Mouse (Mus musculus) hindbrain, embryonic 10.5 days (tissue): ENCODE data around the gene Mrpl39. TPM values are rescaled to one million over a fixed set of nuclear protein-coding genes. Genes with fewer than 3 reads are reported as not detected.

Experiments
- DNase-seq: peaks from one replicate; pipeline ENCODE4 v3.0.0-alpha.2; 2017; ENCODE audit warnings: low spot score
- H3K27ac ChIP-seq: fragments of 300-500 bp; sonication (generic); 2 replicates; pipeline ENCODE4 v1.5.1; 2016; ENCODE audit warnings: mild to moderate bottlenecking, moderate library complexity
- H3K27me3 ChIP-seq: fragments of 300-500 bp; sonication (generic); 2 replicates; pipeline ENCODE4 v1.6.1; 2016; ENCODE audit warnings: mild to moderate bottlenecking; ENCODE audit not compliant: poor library complexity, insufficient read depth, severe bottlenecking
- H3K36me3 ChIP-seq: fragments of 300-500 bp; sonication (generic); 2 replicates; pipeline ENCODE4 v1.6.1; 2016; ENCODE audit warnings: mild to moderate bottlenecking, moderate library complexity
- H3K4me1 ChIP-seq: fragments of 300-500 bp; sonication (generic); replicated peaks from 2 replicates; pipeline ENCODE4 v1.6.1; 2016; ENCODE audit warnings: mild to moderate bottlenecking
- H3K4me3 ChIP-seq: fragments of 300-500 bp; sonication (generic); 2 replicates; pipeline ENCODE4 v1.5.1; 2016; ENCODE audit warnings: mild to moderate bottlenecking, moderate library complexity
- H3K9me3 ChIP-seq: fragments of 300-500 bp; sonication (generic); 2 replicates; pipeline ENCODE4 v1.6.1; 2016; ENCODE audit warnings: mild to moderate bottlenecking, moderate library complexity
- whole genome bisulfite sequencing: fragments of 180-500 bp; shearing (Covaris S2); methylation state at CpG from one replicate; pipeline ENCODE4 v1.1.7; 2016; 5-methylcytosine and 5-hydroxymethylcytosine counted together
- polyA plus RNA-seq: library from polyadenylated mRNA; unstranded; fragments of >200 nt; fragmentation: Nextera tagmentation; extraction: Ambion mirVana; gene quantifications from 2 replicates; pipeline ENCODE4 v1.2.1, GENCODE M21; 2016

The Mrpl39 gene
- polyA plus RNA-seq, 1 experiment from 2014 or later: 50.3 TPM

DNA sequence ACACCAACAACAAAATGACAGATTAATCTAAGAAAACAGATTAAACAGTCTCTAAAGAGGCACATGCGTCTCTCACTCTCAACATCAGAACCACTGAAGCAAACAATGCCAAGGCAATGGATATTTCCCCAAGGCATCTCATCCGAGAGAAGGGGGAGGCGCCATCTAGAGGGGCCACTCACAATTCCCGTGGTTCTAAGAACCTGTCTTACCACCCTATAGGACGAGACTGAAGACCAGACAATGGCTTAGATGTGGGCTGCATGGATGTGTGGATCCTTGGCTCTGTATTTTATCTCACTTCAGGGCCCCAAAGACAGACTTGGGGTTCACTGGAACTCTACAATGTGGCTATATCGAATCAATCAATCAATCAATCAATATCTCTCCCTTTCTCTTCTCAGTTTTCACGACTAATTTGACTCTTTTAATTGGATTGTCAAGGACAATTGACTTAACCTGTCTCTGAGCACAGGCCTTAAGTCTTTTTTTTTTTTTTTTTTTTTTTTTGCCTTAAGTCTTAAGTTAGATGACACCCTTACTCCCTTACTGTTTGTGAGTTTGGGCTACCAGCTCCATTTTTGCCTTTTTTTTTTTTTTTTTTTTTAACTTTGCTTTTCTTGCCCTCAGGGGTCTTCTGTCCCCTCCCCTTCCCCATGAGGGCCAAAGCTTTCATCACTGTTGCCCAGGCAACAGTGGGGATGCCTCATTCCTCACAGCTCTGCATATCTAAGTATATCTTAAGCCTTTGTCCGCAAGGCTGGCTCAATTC is 37.1 kb upstream of the Mrpl39 start:
- WGBS: 11% methylated on average over 8 of the region's 8 CpGs
- Histone ChIP-seq H3K9me3 (no peaks in the 10 kb centered on the region), H3K4me3 (peak overlapping the region; percentile 81), H3K36me3 (peaks cover 6% of the 10 kb centered on the region; the same call in 1 of the 2 replicates), H3K4me1 (peaks cover 27% of the 10 kb centered on the region), H3K27ac (peak overlapping the region; percentile 97), H3K27me3 (no peaks in the 10 kb centered on the region)
- peak; percentile 75 for DNase-seq

DNA sequence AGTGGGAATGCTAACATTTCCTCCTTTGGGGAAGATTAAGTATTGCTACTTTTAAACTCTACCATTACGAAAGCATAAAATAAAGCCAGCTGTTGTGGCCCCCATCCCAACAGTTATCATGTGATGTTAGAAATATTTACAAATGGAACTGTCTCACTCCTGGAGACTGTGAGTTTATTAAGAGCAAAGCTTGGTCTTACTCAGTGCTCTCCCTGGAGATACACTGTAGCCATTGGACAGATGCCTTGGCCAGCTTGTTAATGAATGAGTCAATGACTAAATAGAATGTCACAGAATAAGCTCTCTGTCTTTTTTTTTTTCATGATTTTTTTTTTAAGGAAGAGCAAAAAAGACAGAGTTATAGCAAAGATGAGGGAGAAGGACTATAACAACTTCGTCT is 35.9 kb upstream of the Mrpl39 start:
- Histone ChIP-seq H3K27ac (peak overlapping the region; percentile 79), H3K4me3 (no peak overlapping the region), H3K27me3 (no peaks in the 10 kb centered on the region), H3K36me3 (no peaks in the 10 kb centered on the region), H3K4me1 (peaks cover 25% of the 10 kb centered on the region), H3K9me3 (no peaks in the 10 kb centered on the region)
- WGBS: 94% methylated on average over 2 of the region's 2 CpGs
- no peak for DNase-seq

DNA sequence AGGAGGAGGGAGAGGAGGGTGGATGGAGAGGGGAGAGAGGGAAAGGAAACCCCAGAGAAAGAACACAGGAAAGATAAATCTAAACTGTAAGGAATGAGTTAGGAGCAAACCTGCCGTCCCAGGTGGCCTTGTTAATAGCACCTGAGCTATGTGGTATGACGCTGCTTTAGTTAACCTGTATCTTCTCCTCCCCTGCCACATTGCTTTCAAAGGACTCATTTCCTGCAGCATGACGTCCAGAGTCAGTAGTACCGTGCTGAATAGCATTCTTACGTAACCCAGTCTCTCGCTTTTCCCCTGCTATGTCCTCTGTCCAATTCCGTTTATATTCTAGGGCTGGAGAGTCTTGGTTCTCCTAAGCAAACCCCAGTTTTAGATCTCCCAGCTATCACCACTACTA is 35.3 kb upstream of the Mrpl39 start:
- Histone ChIP-seq H3K27ac (no peak overlapping the region), H3K36me3 (no peaks in the 10 kb centered on the region), H3K4me3 (no peak overlapping the region), H3K27me3 (no peaks in the 10 kb centered on the region), H3K4me1 (peaks cover 19% of the 10 kb centered on the region), H3K9me3 (no peaks in the 10 kb centered on the region)
- DNase-seq: no peak
- WGBS: 88% methylated on average over 7 of the region's 7 CpGs

DNA sequence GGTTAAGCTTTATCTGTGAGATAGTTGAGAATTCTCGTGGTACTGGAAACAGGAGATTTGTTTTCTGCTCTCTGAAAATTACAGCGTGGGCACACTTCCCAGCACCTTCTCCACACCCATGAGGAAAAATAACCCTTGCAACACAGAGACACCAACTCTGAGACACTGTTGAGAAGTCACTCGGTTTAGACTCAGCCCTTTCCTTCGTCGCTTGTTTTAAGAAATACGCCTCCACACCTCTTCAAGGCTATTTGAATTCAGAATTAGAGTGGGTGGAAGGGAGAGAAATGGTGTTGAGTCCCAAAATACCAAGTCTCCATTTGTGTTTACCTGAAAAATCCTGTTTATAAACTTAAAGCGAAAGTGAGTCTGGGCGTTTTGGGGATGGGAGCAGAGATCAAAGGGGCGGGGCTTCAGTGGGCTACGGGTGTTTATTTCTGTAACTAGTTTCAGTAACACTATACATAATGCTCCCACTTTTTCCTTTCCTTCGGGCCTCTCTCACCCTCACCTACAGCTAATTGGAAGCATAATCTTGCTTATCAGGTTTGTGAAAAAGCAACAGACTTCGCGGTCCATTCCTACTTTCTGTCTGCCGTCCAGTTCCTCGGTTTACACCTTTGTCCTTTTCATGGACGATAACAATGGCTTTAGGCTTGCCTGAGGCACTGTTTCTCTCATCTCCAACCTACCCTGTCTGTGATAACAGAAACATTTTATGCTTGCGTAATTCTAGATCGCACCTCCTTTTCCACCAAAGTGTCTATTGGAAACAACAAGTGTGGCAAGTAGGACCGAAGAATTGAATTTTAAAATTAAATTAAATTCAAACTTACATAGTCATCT is 34.3 kb upstream of the Mrpl39 start:
- H3K36me3 ChIP-seq: no peaks in the 10 kb centered on the region
- no peak overlapping the region for H3K4me3 ChIP-seq
- no peaks in the 10 kb centered on the region for H3K9me3 ChIP-seq
- H3K27me3 ChIP-seq: no peaks in the 10 kb centered on the region
- H3K4me1 ChIP-seq: peaks cover 12% of the 10 kb centered on the region
- no peak for DNase-seq
- 87% methylated on average over 19 of the region's 19 CpGs for WGBS
- no peak overlapping the region; the same call in 1 of the 2 replicates for H3K27ac ChIP-seq

DNA sequence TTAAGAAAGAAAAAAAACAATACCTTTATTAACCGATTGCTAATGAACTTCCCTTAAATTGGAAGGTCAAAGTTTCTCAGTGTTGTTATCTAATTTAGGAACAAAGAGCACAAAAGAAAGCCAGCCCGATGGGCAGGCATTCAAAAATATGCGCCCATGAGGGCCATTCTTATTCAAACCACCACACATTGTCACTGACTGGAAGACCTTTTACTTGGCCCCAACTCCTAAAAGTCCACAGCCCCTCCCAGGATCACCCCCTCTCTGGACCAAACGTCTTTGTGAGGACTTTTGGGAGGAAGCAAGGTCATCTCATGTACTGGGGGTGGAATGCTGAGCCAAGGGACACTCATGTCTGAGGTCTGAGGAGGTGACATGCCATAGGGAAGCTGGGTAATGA is 33.6 kb upstream of the Mrpl39 start:
- H3K9me3 ChIP-seq: no peaks in the 10 kb centered on the region
- no peak for DNase-seq
- 44% methylated on average over 4 of the region's 4 CpGs for WGBS
- H3K4me1 ChIP-seq: peaks cover 12% of the 10 kb centered on the region
- H3K36me3 ChIP-seq: no peaks in the 10 kb centered on the region
- H3K27ac ChIP-seq: peak overlapping the region; percentile 30; the same call in 1 of the 2 replicates
- H3K27me3 ChIP-seq: no peaks in the 10 kb centered on the region
- no peak overlapping the region for H3K4me3 ChIP-seq

DNA sequence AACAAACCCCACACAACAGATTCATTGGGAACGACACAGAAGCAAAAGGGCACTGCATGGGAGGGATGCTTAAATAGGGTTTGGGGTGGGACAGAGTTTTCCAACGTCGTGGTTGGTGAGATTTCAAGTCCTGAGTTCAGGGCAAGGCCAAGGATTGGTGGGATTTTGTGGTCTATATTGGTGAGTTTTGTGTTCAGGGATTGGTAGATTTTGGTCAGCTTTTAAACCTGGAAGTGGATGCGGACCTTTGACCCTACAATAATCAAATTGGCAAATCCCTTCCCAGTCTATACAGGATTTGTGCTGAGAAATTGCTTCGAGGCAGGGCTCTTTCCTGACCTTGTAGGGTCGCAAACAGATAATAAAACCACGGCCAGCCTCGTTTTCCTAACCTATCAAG is 32.4 kb upstream of the Mrpl39 start:
- Histone ChIP-seq H3K4me1 (peaks cover 8% of the 10 kb centered on the region), H3K27me3 (no peaks in the 10 kb centered on the region), H3K36me3 (no peaks in the 10 kb centered on the region), H3K9me3 (no peaks in the 10 kb centered on the region), H3K27ac (no peak overlapping the region), H3K4me3 (no peak overlapping the region)
- DNase-seq: no peak
- WGBS: 85% methylated on average over 8 of the region's 8 CpGs

DNA sequence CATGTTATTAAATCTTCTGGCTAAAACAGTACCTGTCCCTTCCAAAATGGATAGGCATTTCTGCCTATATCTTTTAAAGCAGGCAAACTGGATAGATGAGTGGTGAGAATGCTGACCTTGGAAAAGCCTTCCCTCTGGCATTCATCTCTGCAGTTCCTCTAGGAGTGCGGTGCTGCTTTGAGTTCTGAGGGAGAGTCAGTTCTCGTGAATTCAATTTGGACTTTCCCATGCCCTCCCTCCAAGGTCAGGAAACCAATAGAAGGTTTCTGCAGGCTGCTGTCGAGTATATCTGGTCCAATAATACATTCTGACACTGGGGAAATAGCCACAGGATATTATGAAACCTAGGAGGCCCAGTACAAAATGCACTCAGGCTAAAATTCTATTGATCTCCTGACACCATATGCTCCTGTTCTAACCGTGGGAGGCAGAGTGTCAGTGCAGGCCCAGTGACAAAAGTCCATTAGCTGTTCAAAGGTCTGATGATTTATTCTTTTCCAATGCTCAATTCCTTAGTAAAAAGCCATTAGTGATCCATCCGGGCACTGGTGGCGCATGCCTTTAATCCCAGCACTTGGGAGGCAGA is 10.3 kb upstream of the Mrpl39 start:
- H3K9me3 ChIP-seq: no peaks in the 10 kb centered on the region
- H3K36me3 ChIP-seq: no peaks in the 10 kb centered on the region
- no peak overlapping the region for H3K4me3 ChIP-seq
- H3K27me3 ChIP-seq: no peaks in the 10 kb centered on the region
- no peak overlapping the region for H3K27ac ChIP-seq
- 75% methylated on average over 6 of the region's 6 CpGs for WGBS
- DNase-seq: no peak
- H3K4me1 ChIP-seq: no peaks in the 10 kb centered on the region

GRCm38 (mm10) chr16:84744703-84745490 is 9.4 kb upstream of the Mrpl39 start:
- Histone ChIP-seq H3K27ac (no peak overlapping the region), H3K36me3 (no peaks in the 10 kb centered on the region), H3K27me3 (no peaks in the 10 kb centered on the region), H3K4me3 (no peak overlapping the region), H3K4me1 (no peaks in the 10 kb centered on the region), H3K9me3 (no peaks in the 10 kb centered on the region)
- WGBS: 80% methylated on average over 10 of the region's 10 CpGs
- no peak for DNase-seq

DNA sequence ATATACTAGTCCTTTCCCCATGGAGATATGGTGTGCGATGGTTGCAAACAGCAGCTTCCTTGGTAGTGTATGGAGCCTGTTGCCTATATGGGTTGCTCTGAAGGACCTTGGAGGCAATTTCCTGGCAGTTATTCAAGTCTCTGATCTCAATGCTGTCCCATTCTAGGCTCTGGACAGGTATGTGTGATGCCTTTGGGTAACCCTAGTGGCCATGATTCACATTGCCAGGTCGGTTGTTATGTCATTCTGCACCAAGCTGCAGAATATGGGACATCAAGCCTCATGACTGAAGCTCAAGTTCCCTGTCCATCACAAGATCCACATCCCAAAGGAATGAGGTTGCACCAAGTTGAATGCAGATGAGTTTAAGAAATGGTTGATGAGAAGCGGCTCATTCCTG is 1.8 kb upstream of the Mrpl39 start:
- H3K36me3 ChIP-seq: peaks cover 6% of the 10 kb centered on the region; the same call in 1 of the 2 replicates
- WGBS: 78% methylated on average over 3 of the region's 3 CpGs
- H3K4me3 ChIP-seq: no peak overlapping the region
- DNase-seq: no peak
- no peak overlapping the region for H3K27ac ChIP-seq
- no peaks in the 10 kb centered on the region for H3K27me3 ChIP-seq
- H3K9me3 ChIP-seq: no peaks in the 10 kb centered on the region
- H3K4me1 ChIP-seq: peaks cover 8% of the 10 kb centered on the region

DNA sequence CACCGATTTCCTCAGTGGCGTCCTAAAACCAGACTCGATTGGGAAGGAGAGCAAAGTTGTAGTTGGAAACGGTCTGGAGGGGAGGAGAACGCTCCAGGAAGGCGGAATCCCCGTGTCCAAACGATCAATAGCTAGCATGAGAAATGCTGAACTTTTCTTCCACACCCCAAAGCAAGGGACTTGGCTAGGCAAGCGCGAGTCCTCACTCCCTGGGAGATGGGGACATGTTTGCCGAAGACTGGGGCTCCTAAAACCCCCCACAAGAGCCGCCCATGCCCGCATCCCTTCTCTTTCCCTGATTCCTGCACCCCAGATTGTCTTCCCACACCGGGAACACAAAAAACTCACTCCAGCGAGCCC is 756 bp downstream of the Mrpl39 start:
- Histone ChIP-seq H3K4me1 (peaks cover 8% of the 10 kb centered on the region), H3K36me3 (peaks cover 32% of the 10 kb centered on the region), H3K9me3 (no peaks in the 10 kb centered on the region), H3K27me3 (no peaks in the 10 kb centered on the region), H3K4me3 (peak overlapping the region; percentile 83), H3K27ac (peak overlapping the region; percentile 91)
- under 1% methylated on average over 15 of the region's 15 CpGs for WGBS
- DNase-seq: no peak

GRCm38 (mm10) chr16:84720670-84721069 is 14.9 kb downstream of the Mrpl39 start:
- Histone ChIP-seq H3K27me3 (no peaks in the 10 kb centered on the region), H3K9me3 (no peaks in the 10 kb centered on the region), H3K27ac (no peak overlapping the region), H3K4me3 (no peak overlapping the region), H3K4me1 (no peaks in the 10 kb centered on the region), H3K36me3 (peaks cover 69% of the 10 kb centered on the region)
- DNase-seq: no peak
- 94% methylated on average over 2 of the region's 2 CpGs for WGBS

DNA sequence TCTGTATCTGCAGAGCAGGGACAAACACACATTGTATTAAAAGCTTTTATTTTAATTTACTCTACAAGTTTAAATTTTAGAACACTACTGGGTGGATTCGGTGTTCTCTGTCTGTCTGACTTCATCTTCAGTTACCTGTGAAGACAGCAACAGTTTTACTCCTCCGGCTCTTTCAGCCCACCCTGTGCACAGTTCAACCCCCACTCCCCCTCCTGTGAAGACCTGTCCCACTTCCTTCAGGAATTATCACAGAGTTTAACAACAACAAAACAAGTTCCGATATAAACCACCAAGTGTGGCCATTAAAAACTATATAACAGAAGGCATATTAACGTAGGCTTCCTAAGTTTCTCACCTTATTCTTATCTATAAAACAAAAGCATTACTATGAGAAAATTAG is 17.3 kb downstream of the Mrpl39 start:
- no peak overlapping the region for H3K27ac ChIP-seq
- DNase-seq: no peak
- H3K9me3 ChIP-seq: no peaks in the 10 kb centered on the region
- 96% methylated on average over 4 of the region's 4 CpGs for WGBS
- no peaks in the 10 kb centered on the region for H3K4me1 ChIP-seq
- no peaks in the 10 kb centered on the region for H3K27me3 ChIP-seq
- peaks cover 45% of the 10 kb centered on the region for H3K36me3 ChIP-seq
- H3K4me3 ChIP-seq: no peak overlapping the region
